Mouse (Mus musculus) hematopoietic stem cell, adult 5-6 weeks (primary cell): ENCODE data around the gene Dgkh. TPM values are rescaled to one million over a fixed set of nuclear protein-coding genes. Genes with fewer than 3 reads are reported as not detected.

Experiments
- ATAC-seq, 2 experiments: fragments of 125-278 bp in 1 of 2; replicated peaks in 1 of 2; 2 replicates each; pipeline ENCODE4 v1.8.0; 2016 to 2017; ENCODE audit warnings: inconsistent platforms in 2 of 2, mild to moderate bottlenecking in 2 of 2, moderate number of reproducible peaks in 2 of 2, low read depth in 1 of 2, moderate TSS enrichment in 1 of 2; ENCODE audit not compliant: low FRiP score in 2 of 2, poor library complexity in 2 of 2, severe bottlenecking in 2 of 2, insufficient read depth in 1 of 2, low TSS enrichment in 1 of 2
- total RNA-seq: library from RNA; stranded (forward); fragments of 172-1452, 232-1000 nt; gene quantifications from 2 replicates; pipeline ENCODE4 v1.2.3, GENCODE M21; 2017

Gene Dgkh
- total RNA-seq, 1 experiment from 2014 or later = 1.9 TPM

DNA sequence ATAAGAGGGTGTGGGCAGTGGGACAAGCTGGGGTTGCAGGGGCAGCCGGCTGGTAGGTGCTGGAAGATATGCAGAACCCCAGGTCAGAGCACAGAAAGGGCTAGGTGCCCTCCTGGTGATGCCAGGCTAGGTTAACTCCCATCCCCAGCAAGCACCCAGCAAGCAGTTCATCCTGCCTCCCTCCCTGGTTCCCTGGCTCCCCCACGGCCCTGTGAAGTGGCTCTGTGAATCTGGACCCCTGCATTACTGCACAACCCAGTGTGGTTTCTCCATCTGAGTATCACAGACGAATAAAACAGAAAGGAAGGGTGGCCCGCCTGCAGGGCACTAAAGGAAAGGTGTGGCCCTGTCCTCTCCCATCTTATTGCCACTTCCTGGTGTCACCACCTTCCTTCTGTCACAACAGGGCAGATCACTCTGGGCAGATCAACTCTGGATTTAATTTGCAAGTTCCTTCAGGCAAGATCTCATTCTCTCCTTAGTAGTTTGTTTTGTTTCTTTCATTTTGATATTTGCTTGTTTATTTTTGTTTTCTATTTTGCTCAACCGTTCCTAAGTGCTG is 40.6 kb downstream of the Dgkh start:
- ATAC-seq = peak in 1 of 2 experiments; percentile 77; a peak in 2 of 4 replicates

DNA sequence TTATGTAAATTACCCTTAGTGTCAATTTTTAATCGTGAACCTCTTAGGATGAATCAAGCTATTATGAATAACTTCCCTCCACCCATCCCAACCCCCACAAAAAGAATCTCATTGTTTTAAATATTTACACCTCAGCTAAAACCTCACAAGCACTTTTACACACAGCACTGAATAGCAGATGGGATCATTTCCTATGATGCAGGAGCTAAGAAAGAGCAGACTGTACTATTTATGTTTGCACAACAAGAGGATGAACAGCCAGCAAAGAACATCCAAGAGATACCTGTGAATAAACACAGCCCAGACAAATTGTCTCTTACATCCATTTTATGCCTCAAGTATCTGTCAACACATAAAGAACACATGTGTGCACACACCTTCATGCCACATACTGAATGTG is 41.7 kb downstream of the Dgkh start:
- ATAC-seq = no peak

DNA sequence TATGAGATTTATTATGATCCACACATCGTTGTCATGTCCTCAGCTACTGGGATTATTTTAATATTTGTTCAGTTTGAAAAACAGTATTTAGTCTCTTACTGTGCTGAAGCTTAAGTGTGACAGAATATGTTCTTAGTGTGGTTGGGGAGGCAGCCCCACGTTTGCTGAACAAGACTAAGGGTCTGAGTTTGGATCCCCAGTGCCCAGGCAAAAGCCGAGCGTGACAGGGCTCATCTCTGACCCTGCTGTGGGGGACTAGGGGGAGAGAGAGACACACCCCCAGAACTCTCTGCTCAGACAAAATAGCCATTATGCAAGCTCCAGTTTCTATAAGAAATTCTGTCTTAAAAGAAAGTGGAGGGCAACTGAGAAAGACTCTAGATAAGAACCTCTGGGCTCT is 42.2 kb downstream of the Dgkh start:
- no peak for ATAC-seq

DNA sequence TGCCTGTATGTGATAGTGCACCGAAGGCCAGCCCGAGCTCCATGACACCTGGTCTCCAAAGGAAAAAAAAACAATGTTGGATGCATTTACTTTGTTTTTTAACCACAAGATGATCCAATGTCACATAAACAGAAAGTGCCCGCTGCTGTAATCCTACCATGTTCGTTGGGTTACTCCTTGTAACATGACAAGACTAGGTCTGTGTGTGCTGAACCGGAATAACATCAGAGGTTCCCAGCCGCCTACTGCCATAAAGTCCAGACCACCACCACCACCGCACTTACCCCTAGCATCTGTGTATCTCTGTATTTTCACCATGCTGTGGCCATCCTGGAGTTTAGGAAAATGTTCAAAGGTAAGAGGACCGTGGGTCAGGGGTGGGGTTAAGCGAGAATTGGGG is 42.6 kb downstream of the Dgkh start:
- ATAC-seq = no peak

DNA sequence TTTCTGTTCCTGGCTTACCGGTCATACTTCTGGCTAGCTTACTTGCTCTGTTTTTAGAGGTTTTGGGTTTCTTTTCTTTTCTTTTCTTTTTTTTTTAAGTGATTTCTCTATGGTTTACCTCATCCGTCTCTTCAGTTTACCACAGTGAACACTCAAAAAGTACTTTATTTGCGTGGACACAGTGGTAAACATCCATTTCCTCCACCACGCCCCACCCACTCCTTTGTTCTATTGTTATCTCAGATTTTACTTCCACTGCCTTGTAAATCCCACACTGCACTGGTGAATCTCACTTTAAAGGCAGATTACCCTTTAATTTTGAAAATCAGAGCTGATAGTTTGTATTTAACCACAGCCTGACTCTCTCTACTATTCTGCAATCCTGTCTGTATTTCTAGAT is 44.9 kb downstream of the Dgkh start:
- no peak for ATAC-seq

GRCm38 (mm10) chr14:78686701-78687100 is 45.9 kb downstream of the Dgkh start:
- no peak for ATAC-seq

GRCm38 (mm10) chr14:78684171-78684570 is 48.4 kb downstream of the Dgkh start:
- ATAC-seq = no peak

- ATAC-seq = peak; percentile 67 to 69; a peak in 3 of 4 replicates
Measured at GRCm38 (mm10) chr14:78678981-78679380, 53.6 kb downstream of the Dgkh start.

GRCm38 (mm10) chr14:78677852-78678588 is 54.6 kb downstream of the Dgkh start:
- ATAC-seq = no peak

DNA sequence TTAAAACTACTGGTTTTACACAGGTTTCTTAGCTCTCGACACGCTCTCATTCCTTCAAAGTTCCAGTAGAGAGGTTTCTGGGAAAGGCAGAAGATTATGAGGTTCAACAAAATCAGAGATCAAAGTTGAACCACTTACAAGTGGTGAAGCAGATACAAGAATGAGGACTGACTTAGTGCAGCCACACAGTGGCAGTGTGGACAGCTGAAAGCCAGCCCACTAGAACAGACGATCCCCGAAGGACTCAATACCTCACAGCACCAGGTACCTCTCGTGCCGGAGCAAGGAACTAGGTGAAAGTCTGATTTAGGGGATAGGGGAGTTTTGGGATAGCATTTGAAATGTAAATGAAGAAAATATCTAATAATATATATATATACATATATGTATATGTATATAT is 56.1 kb downstream of the Dgkh start:
- no peak for ATAC-seq

GRCm38 (mm10) chr14:78674606-78675005 is 58.0 kb downstream of the Dgkh start:
- no peak for ATAC-seq

DNA sequence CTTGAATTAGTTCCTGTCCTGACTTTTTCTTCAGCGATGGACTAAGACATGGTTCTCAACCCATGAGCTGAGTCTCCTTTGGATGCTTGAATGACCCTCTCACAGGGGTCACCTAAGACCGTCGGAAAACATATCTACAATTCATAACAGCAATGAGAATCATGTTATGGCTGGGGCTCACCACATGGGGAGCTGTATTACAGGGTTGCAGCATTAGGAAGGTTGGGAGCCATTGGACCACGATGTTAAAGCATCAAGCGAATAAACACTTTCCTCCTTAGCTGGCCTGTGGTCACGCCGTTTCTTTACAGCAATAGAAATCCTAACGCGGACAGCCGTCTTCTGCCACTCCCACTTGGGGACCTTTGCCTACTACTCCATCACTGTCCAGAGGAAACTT is 62.6 kb downstream of the Dgkh start:
- peak in 1 of 2 experiments; percentile 60; a peak in 2 of 4 replicates for ATAC-seq

- peak; percentile 71 to 81; a peak in 3 of 4 replicates for ATAC-seq
Measured at GRCm38 (mm10) chr14:78668291-78668690, 64.3 kb downstream of the Dgkh start.

GRCm38 (mm10) chr14:78667763-78668162 is 64.8 kb downstream of the Dgkh start:
- ATAC-seq = no peak

DNA sequence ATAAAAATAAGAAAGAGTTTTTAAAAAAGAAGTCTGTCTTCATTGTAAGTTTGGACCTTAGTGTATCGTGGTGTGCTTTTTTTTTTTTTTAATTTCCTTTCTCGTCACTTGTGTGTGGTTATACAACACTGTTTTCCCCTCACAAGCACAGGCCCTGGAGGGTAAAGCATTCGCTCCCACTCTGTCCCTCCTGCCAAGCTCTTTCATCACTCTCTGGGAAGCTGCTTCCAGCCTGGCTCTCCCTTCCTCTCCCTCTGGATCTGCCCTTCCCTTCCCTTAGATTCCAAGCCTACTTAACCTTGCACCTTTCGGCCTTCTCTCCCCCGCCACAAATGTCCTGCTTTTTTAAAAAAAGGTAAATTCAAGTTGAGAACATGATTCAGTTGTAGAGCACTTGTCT is 69.9 kb downstream of the Dgkh start:
- no peak for ATAC-seq

GRCm38 (mm10) chr14:78661462-78661861 is 71.1 kb downstream of the Dgkh start:
- no peak for ATAC-seq

DNA sequence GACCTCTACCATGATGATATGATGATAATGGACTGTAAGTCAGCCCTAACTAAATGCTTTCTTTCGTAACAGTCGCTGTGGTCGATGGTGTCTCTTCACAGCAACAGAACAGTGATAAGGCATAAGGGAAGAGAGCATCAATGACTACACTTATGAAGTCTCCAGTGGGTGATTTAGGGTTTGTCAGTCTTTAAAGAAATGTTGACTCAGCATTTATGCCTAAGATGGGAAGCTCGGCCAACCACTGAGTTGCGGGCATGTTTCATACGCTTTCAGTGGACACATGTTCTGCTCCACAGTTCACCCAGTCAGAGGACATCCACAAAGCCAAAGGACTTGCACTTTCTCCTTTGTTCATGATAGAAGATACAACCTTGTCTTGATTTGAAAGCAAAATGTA is 73.9 kb downstream of the Dgkh start:
- no peak for ATAC-seq

DNA sequence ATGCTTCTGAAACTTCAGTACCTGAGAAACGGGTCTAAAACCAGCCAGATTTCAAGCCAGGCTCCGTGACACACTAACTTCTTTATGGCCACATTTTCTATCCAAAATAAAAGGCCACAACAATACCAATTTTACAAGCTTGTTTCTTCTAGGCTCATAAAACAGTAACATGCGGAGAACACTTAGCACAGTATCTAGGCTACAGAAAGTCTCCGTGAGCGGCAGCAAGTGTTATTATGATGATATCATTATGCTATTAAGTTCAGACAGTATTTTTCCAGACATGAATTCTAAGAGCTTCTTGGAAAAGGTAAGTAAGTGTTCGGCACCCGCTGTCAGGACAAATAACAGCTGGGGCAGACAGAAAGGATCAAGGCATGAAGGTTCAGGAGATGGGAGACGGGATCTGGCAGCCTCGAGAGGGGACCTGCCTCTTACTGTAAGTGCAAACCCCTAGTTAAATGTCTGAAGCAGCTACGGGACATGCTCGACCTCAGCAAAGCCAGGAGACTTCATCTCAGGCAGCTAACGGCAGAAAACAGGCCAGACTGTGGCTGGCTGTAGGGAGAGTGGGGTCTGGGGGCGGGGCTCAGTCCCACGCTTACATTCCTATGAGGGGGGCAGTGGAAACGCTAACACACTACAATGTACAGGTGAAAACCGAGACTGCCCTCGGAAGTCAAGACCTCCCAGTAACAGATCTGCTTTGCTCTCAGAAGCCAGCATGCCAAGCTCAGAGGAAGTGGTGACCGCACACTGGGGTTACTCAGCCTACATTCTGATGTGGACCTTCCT is 75.5 kb downstream of the Dgkh start:
- no peak for ATAC-seq
